In genomic region chr10:4334039-4334683, GRCm38 (mm10) we compare ENCODE assay signal across 8 mouse cellular contexts. TPM values are rescaled to one million over a fixed set of nuclear protein-coding genes. Genes with fewer than 3 reads are reported as not detected.
DNase-seq lines count a peak whose midpoint lies in the region; ATAC-seq and TF ChIP-seq lines count a peak whose summit lies in the region.

No protein-coding gene starts in this region.

- WGBS in hindbrain, embryonic 13.5 days: 10% methylated on average over 27 of the region's 27 CpGs

- peak overlapping the region; percentile 55 for H3K4me2 ChIP-seq in hindbrain, embryonic 13.5 days

- peak; percentile 63 for DNase-seq in Patski (ENCODE audit: low read depth, low spot score)
- peak; percentile 69 to 79 for DNase-seq in cerebellum, postnatal 10 days
- peak; percentile 30 to 43 for DNase-seq in frontal cortex, postnatal 14 days (ENCODE audit: low spot score in 2 of 2)
- DNase-seq in left cerebral cortex, adult 11 months (ENCODE audit: low spot score): peak; percentile 18
- DNase-seq in lung, postnatal 36 days: peak; percentile 94
- peak; percentile 78 for DNase-seq in retina, postnatal 1 day
- peak; percentile 74 for DNase-seq in urinary bladder, adult 2 months (ENCODE audit: low spot score)

- H3K9me3 ChIP-seq in hindbrain, embryonic 13.5 days: no peaks in the 10 kb centered on the region

- in situ Hi-C loops in Patski (cut with MboI; ENCODE audit: low pct_unique_long_range_greater_than_20kb): loop anchor here (5.0 to 10.0 kb wide), 3 partner anchors 182 to 297 kb away; no protein-coding TSS in a partner anchor

- no peak for TF ChIP-seq CTCF in Patski (IDR thresholded peaks at IDR 0.05)

- peak overlapping the region; percentile 29 for H3K4me3 ChIP-seq in hindbrain, embryonic 13.5 days

- CTCF ChIA-PET in Patski (lab: Charles Lee): interaction anchor here (0.9 to 2.5 kb wide), 8 partner anchors 9 to 292 kb away, joined by 3 to 10 read pairs (median 3); no protein-coding TSS in a partner anchor

- peaks cover 30% of the 10 kb centered on the region for H3K4me1 ChIP-seq in hindbrain, embryonic 13.5 days (replicated peaks)

- ATAC-seq in Patski: peak; percentile 90
- peak; percentile 74 for ATAC-seq in hindbrain, embryonic 13.5 days (ENCODE audit: low FRiP score)

- H3K36me3 ChIP-seq in hindbrain, embryonic 13.5 days: no peaks in the 10 kb centered on the region

- H3K9ac ChIP-seq in hindbrain, embryonic 13.5 days: 0 out of 2 replicates have a peak overlapping the region, but pooled peaks have one; percentile 0

- H3K27me3 ChIP-seq in Patski: no peaks in the 10 kb centered on the region
- H3K27me3 ChIP-seq in hindbrain, embryonic 13.5 days: no peaks in the 10 kb centered on the region

- no peak overlapping the region for H3K27ac ChIP-seq in hindbrain, embryonic 13.5 days

- POLR2A ChIA-PET in Patski (lab: Charles Lee): interaction anchor here (0.7 to 2.3 kb wide), 5 partner anchors 10 to 227 kb away, joined by 3 to 8 read pairs (median 5); partner anchors contain the start of gene Akap12

RNA-seq across cellular contexts. Expression of gene Zbtb2, which starts 53.7 kb away (rescaled TPM):
- polyA plus RNA-seq in Patski (2021): 19.0 TPM
- 15.7 and 16.0 TPM in 2 replicates for polyA plus RNA-seq in hindbrain, embryonic 13.5 days (2015; fragmentation: Nextera tagmentation; extraction: Ambion mirVana)
- polyA plus RNA-seq in urinary bladder, adult 2 months (2012; rRNA removed): 8.4 and 9.6 TPM in 2 replicates

Comparison
In these comparisons a context has a peak if more than half of its experiments do, and no peak if none do; other contexts are left out.
1. DNase-seq: peak in every context shown above with its lines; median percentile 94 in lung, postnatal 36 days; 78 in retina, postnatal 1 day; 74 in cerebellum, postnatal 10 days; 74 in urinary bladder, adult 2 months; 63 in Patski; 36 in frontal cortex, postnatal 14 days; 18 in left cerebral cortex, adult 11 months.